Mouse (Mus musculus): ENCODE data around the gene Txk. TPM values are rescaled to one million over a fixed set of nuclear protein-coding genes. Genes with fewer than 3 reads are reported as not detected.

Gene Txk
- polyA plus RNA-seq, 1 experiment from 2014 or later: 0.23 TPM

DNA sequence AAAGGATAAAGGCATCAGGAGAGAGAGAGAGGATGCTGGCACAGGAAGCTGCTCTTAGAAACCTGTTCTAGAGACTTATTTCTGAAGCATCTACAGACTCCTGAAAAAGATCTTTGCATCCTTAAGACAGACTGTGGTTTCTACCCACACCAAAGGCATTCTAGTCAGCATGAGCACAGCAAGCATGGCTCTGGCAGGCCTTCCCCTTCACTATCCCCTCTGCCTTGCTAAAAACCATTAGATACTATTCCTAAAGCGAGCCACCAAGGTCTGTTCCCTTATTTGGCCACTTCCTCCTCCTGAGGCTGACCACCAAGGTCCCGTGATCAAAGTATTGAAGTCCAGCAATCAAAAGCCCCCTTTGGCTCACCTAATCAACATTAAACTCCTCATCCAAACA is 23.6 kb upstream of the Txk start:
- no peak for ATAC-seq (ENCODE audit: insufficient number of reproducible peaks, low FRiP score, low TSS enrichment, low read depth)
- Histone ChIP-seq H3K4me3 (replicated peaks) (no peak overlapping the region), H3K4me2 (replicated peaks) (no peak overlapping the region), H3K4me1 (no peaks in the 10 kb centered on the region), H3K27me3 (no peaks in the 10 kb centered on the region), H3K9ac (no peak overlapping the region), H3K36me3 (no peaks in the 10 kb centered on the region), H3K27ac (replicated peaks) (no peak overlapping the region), H3K9me3 (replicated peaks) (no peaks in the 10 kb centered on the region)
- WGBS: 77% methylated on average over 2 of the region's 2 CpGs

DNA sequence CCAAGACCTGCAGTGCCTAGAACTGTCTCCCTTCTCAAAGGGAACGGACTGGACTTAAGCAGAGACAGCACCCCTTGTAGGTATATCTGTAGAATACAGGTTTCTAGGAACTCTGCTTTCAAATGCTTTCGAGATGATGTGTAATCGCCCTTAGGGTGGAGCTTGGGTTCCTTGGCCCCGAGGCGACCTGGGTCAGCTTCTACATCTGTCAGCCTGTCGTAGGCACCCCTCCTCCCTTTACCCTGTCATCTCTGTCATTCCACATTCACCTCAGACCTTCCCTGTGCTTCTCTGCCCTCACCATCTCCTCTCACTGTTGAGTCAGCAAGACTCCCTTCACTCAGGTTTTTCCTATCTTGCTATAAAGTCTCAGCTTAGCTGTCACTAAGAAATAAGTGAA is 17.3 kb upstream of the Txk start:
- H3K4me3 ChIP-seq (replicated peaks): no peak overlapping the region
- no peaks in the 10 kb centered on the region for H3K36me3 ChIP-seq
- 56% methylated on average over 6 of the region's 6 CpGs for WGBS
- H3K9me3 ChIP-seq (replicated peaks): no peaks in the 10 kb centered on the region
- H3K9ac ChIP-seq: no peak overlapping the region
- no peaks in the 10 kb centered on the region for H3K4me1 ChIP-seq
- no peak for ATAC-seq (ENCODE audit: insufficient number of reproducible peaks, low FRiP score, low TSS enrichment, low read depth)
- H3K27me3 ChIP-seq: no peaks in the 10 kb centered on the region
- H3K27ac ChIP-seq (replicated peaks): no peak overlapping the region
- no peak overlapping the region for H3K4me2 ChIP-seq (replicated peaks)

DNA sequence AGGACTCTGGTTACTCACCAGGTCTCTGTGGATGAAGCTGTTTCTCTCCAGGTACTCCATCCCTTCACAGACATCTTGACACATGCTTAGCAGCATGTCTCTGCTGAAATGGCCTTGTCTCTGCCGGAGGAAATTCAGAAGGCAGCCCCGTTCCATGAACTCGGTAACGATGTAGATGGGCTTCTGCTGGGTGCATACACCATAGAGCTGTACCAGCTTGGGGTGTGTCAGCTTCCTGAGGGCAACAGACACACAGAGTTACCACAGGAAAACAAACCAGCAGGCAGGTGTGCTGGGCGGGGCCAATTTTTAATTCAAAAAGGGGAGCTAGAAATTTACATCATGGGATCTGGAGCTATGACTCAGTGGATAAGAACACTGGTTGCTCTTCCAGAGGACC is 11.0 kb upstream of the Txk start:
- Histone ChIP-seq H3K4me1 (peaks cover 2% of the 10 kb centered on the region; the same call in 1 of the 2 replicates), H3K9ac (no peak overlapping the region), H3K27ac (replicated peaks) (no peak overlapping the region), H3K4me3 (replicated peaks) (no peak overlapping the region), H3K4me2 (replicated peaks) (no peak overlapping the region), H3K9me3 (replicated peaks) (no peaks in the 10 kb centered on the region), H3K27me3 (no peaks in the 10 kb centered on the region), H3K36me3 (peaks cover 3% of the 10 kb centered on the region; the same call in 1 of the 2 replicates)
- 90% methylated on average over 5 of the region's 5 CpGs for WGBS
- no peak for ATAC-seq (ENCODE audit: insufficient number of reproducible peaks, low FRiP score, low TSS enrichment, low read depth)

DNA sequence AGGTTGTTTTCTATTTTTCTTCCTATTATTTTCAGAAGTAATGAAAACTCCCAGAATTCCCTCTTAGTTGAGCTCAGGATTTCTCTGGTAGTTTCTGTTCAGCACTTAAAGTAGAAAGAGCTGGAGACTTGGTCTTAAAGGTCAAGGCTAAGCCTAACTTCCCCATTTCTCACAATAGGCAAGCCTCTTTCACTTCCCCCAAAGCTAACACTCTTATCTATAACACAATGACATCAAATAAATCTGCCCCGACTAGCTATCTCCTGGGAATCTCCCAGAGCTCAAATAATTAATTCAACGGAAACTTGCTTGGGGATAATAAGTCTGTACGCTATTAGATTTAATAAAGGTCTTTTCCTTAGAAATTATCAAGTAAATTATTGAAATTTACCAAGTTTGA is 10.4 kb upstream of the Txk start:
- H3K27ac ChIP-seq (replicated peaks): no peak overlapping the region
- WGBS: 70% methylated on average over 3 of the region's 3 CpGs

DNA sequence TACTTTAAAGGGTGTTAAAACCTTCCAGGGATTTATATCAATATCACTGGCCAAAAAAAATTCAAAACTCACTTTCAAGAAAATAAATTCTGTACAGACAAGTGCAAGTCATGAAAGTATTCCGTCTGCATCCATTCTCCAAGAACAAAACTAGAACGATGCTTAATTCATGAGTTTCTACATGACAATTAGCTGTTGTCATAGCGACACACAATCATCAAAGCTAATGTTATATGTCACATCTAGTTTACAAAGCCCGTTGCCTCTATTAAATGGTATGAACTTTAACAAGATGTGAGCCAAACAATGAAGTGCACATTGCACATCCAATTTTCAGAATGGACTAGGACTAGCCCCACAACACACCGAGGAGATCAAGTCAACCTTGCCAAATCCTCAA is 9.2 kb upstream of the Txk start:
- 80% methylated on average over 5 of the region's 5 CpGs for WGBS
- Histone ChIP-seq H3K4me1 (peaks cover 2% of the 10 kb centered on the region; the same call in 1 of the 2 replicates), H3K27ac (replicated peaks) (no peak overlapping the region), H3K4me3 (replicated peaks) (no peak overlapping the region), H3K4me2 (replicated peaks) (no peak overlapping the region), H3K27me3 (no peaks in the 10 kb centered on the region), H3K36me3 (peaks cover 3% of the 10 kb centered on the region; the same call in 1 of the 2 replicates), H3K9me3 (replicated peaks) (no peaks in the 10 kb centered on the region), H3K9ac (no peak overlapping the region)
- ATAC-seq (ENCODE audit: insufficient number of reproducible peaks, low FRiP score, low TSS enrichment, low read depth): no peak

More for the DNA sequence above, 10.4 kb upstream of the Txk start:
- peaks cover 2% of the 10 kb centered on the region; the same call in 1 of the 2 replicates for H3K4me1 ChIP-seq
- peaks cover 3% of the 10 kb centered on the region; the same call in 1 of the 2 replicates for H3K36me3 ChIP-seq
- H3K27me3 ChIP-seq: no peaks in the 10 kb centered on the region
- no peak for ATAC-seq (ENCODE audit: insufficient number of reproducible peaks, low FRiP score, low TSS enrichment, low read depth)
- H3K4me3 ChIP-seq (replicated peaks): no peak overlapping the region
- no peak overlapping the region for H3K9ac ChIP-seq
- H3K9me3 ChIP-seq (replicated peaks): no peaks in the 10 kb centered on the region
- no peak overlapping the region for H3K4me2 ChIP-seq (replicated peaks)

DNA sequence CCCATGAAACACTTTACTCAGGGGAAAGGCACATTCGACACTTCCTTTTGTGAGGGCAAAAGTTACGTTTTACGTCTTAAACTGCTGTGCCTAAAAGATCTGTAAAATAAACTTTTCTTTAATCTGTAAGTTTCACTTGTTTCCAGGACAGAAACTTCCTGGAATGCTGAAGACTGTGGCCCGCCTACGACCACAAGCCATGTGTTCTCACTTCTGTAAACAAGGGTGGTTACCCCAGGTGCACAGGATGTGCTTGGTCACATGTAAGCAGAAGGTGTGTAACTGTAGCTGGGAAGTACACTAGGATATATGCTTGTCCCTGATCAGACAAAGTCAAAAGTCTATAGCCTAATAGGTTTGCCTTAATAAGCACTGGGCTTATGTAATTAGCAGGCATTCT is 8.7 kb upstream of the Txk start:
- WGBS: 61% methylated on average over 5 of the region's 5 CpGs
- Histone ChIP-seq H3K9ac (no peak overlapping the region), H3K27me3 (no peaks in the 10 kb centered on the region), H3K4me1 (peaks cover 2% of the 10 kb centered on the region; the same call in 1 of the 2 replicates), H3K4me3 (replicated peaks) (no peak overlapping the region), H3K9me3 (replicated peaks) (no peaks in the 10 kb centered on the region), H3K36me3 (peaks cover 3% of the 10 kb centered on the region; the same call in 1 of the 2 replicates), H3K27ac (replicated peaks) (no peak overlapping the region), H3K4me2 (replicated peaks) (no peak overlapping the region)
- no peak for ATAC-seq (ENCODE audit: insufficient number of reproducible peaks, low FRiP score, low TSS enrichment, low read depth)

DNA sequence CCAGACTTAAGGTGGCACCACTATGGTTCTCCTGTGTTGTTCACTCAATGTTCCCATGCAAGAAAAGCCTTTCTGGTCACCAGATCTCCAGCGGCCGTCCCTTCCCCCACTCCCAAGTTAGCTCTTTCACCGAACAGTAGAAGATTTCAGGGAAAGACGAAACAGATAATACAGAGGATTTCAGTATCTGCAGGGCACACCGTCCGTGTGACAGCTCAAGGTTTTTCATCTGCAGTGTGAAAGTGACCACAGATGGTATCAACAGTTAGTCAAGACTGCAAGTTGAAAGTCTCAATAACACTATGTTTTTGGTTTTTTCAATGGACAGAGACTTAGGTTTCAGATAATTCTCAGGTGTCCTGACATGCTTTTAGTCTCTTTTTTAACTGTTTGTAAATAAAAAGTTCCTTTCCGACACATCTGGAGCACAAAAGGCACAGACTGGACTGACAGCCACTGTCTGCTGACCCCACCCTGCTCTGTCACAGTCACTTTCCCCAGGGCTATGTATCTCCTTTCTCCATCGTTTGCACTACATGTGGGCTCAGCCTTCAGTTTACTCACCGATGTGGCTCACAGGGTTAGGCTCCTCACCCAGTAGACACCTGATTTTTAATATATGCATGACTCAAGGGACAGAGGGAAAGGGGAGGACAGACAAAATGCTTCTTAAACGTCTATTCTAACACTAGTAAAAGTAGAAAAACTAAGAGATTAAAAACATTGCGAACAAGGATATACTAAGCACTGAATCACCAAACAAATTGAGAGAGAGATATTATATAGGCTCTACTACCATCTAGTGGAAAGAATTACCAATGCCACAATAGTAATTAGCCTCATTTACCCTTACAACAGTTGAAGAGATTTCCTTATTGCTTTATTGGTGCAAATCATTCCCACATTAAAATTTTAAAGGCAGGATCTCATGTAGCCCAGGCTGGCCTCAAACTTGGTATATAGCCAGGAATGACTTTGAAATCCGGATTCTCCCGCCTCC is 6.6 kb upstream of the Txk start:
- Histone ChIP-seq H3K4me2 (replicated peaks) (no peak overlapping the region), H3K4me1 (peaks cover 2% of the 10 kb centered on the region; the same call in 1 of the 2 replicates), H3K36me3 (peaks cover 3% of the 10 kb centered on the region; the same call in 1 of the 2 replicates), H3K27me3 (no peaks in the 10 kb centered on the region), H3K9me3 (replicated peaks) (no peaks in the 10 kb centered on the region), H3K4me3 (replicated peaks) (no peak overlapping the region), H3K27ac (replicated peaks) (no peak overlapping the region), H3K9ac (no peak overlapping the region)
- ATAC-seq (ENCODE audit: insufficient number of reproducible peaks, low FRiP score, low TSS enrichment, low read depth): no peak
- WGBS: 52% methylated on average over 13 of the region's 13 CpGs

DNA sequence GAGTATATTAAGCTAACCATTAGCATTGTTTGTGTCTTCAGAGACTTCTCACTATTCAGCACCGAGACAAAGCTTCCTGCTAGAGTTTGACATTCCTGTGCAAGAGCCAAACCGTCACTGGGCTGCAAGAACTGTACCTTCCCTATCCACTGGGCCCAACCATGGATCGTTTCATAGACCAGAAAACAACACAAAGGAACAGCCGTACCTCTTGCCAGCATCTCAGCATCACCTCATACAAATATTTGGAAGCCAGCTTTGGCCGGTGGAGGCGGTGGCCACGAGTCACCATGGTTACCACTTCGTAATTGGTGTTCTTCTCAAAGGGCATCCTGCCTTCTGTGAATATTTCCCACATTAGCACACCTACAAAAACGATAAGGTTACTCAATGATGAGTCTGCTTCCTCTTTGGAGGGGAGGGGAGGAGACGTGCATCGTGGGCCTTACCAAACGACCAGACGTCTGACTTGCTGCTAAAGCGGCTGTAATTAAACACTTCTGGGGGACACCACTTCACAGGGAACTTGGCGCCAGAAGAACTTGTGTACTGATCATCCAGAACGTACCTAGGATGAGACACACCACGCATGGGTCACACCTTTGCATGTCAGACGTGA is 4.7 kb upstream of the Txk start:
- H3K27me3 ChIP-seq: no peaks in the 10 kb centered on the region
- WGBS: 76% methylated on average over 18 of the region's 18 CpGs
- ATAC-seq (ENCODE audit: insufficient number of reproducible peaks, low FRiP score, low TSS enrichment, low read depth): no peak
- H3K9me3 ChIP-seq (replicated peaks): no peaks in the 10 kb centered on the region
- no peak overlapping the region for H3K4me2 ChIP-seq (replicated peaks)
- H3K4me3 ChIP-seq (replicated peaks): no peak overlapping the region
- H3K36me3 ChIP-seq: no peaks in the 10 kb centered on the region
- H3K27ac ChIP-seq (replicated peaks): no peak overlapping the region
- H3K9ac ChIP-seq: no peak overlapping the region
- H3K4me1 ChIP-seq: peaks cover 2% of the 10 kb centered on the region; the same call in 1 of the 2 replicates

DNA sequence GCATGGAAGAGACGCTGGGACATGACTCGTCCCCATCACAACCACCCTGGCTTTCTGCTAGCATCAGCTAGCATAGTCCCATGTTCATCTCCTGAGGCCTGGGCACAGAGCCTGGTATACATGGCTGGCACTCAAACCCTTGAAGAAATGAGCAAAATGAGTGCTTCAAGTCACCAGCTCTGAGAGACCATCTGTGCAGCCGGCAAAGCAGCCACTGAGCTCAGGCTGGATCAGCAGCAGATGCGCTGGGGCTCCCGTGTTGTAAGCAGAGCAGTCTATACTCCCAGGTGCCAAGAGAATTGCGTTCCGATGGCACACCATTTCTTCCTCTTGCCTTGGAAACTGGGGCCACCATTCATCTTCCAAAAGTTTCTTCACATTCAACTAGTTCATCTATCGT is 3.4 kb upstream of the Txk start:
- H3K27me3 ChIP-seq: no peaks in the 10 kb centered on the region
- H3K36me3 ChIP-seq: no peaks in the 10 kb centered on the region
- H3K27ac ChIP-seq (replicated peaks): no peak overlapping the region
- H3K4me1 ChIP-seq: peaks cover 2% of the 10 kb centered on the region; the same call in 1 of the 2 replicates
- no peak overlapping the region for H3K9ac ChIP-seq
- H3K4me3 ChIP-seq (replicated peaks): no peak overlapping the region
- WGBS: 83% methylated on average over 8 of the region's 8 CpGs
- no peaks in the 10 kb centered on the region for H3K9me3 ChIP-seq (replicated peaks)
- ATAC-seq (ENCODE audit: insufficient number of reproducible peaks, low FRiP score, low TSS enrichment, low read depth): no peak
- H3K4me2 ChIP-seq (replicated peaks): no peak overlapping the region

DNA sequence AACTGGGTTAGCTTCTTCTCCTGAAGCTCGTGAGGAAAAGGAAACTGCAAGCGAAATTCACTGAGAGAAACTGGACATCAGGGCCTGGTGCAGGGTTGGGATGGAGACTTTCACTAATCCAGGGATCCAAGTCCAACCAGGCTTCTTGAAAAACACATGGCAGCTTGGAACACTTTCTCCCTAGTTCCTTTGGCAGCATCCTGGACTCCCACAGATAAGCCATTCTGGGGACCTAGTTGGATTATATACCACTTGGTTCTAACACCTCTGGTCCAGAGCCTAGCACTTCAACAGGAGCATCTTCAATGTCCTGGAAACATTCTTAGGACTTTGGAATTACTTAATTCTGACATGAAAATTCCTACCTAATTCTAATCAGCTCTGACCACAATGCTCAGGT is 2.5 kb upstream of the Txk start:
- no peak overlapping the region for H3K27ac ChIP-seq (replicated peaks)
- H3K4me1 ChIP-seq: peaks cover 2% of the 10 kb centered on the region; the same call in 1 of the 2 replicates
- H3K27me3 ChIP-seq: no peaks in the 10 kb centered on the region
- no peaks in the 10 kb centered on the region for H3K9me3 ChIP-seq (replicated peaks)
- H3K9ac ChIP-seq: no peak overlapping the region
- 78% methylated on average over 2 of the region's 2 CpGs for WGBS
- H3K36me3 ChIP-seq: no peaks in the 10 kb centered on the region
- H3K4me2 ChIP-seq (replicated peaks): no peak overlapping the region
- no peak for ATAC-seq (ENCODE audit: insufficient number of reproducible peaks, low FRiP score, low TSS enrichment, low read depth)
- no peak overlapping the region for H3K4me3 ChIP-seq (replicated peaks)

DNA sequence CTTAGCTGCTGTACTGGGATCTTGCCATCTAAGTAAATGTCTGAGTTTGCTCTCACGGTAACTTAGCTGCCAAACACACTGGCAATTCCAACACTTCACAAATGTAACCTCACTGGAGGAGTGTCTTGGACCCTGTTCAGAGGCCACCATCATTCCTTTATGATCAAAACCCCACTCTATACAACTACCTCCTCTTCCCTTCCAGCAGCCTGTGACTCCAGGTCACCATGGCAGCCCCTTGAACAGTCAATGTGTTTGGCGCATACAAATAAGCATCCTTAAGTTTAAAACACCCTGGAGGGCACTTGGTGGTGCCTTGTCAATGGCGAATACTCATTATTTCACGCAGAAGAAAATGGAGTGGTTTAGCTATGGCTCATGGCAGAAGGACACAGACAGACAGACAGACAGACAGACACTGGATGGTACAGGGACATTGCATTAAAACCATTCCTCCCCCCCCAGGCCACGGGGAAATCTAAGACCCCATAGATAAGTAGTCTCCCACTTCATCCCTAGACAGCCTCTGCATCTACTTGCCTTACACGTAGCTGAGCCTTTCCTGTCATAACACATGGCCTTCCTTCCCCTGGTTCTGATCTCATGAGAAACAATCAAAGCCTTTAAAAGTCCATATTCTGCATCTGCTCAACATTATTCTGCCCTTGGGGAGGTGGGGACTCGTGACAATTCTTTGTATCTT is 1.4 kb downstream of the Txk start:
- no peak overlapping the region for H3K27ac ChIP-seq (replicated peaks)
- H3K27me3 ChIP-seq: no peaks in the 10 kb centered on the region
- H3K4me1 ChIP-seq: no peaks in the 10 kb centered on the region
- H3K9me3 ChIP-seq (replicated peaks): no peaks in the 10 kb centered on the region
- no peak overlapping the region for H3K4me3 ChIP-seq (replicated peaks)
- no peak for ATAC-seq (ENCODE audit: insufficient number of reproducible peaks, low FRiP score, low TSS enrichment, low read depth)
- WGBS: 73% methylated on average over 7 of the region's 7 CpGs
- no peaks in the 10 kb centered on the region for H3K36me3 ChIP-seq
- no peak overlapping the region for H3K4me2 ChIP-seq (replicated peaks)
- no peak overlapping the region for H3K9ac ChIP-seq
